Mouse (Mus musculus) granulocyte monocyte progenitor cell, adult 5-6 weeks (primary cell): ENCODE measurements around the gene Bmpr1a. TPM values are rescaled to one million over a fixed set of nuclear protein-coding genes. Genes with fewer than 3 reads are reported as not detected.
"Not testable (repeated sequence)": the region's sequence is repeated elsewhere in the genome, so short reads cannot be mapped to it uniquely, and the experiment has no call there.

Experiments
- ATAC-seq: replicated peaks from 2 replicates; pipeline ENCODE4 v1.8.0; 2016; ENCODE audit warnings: mild to moderate bottlenecking, moderate TSS enrichment, inconsistent platforms; ENCODE audit not compliant: poor library complexity, severe bottlenecking
- total RNA-seq, 2 experiments: library from RNA; stranded (forward) in 1 of 2; stranded (reverse) in 1 of 2; fragments of 200-712, 200-1000 nt in 1 of 2; fragments of >200 nt in 1 of 2; fragmentation: Nextera tagmentation in 1 of 2; gene quantifications; 2 replicates each; pipeline ENCODE4 v1.2.3; 2014 to 2017

Bmpr1a gene
- total RNA-seq, 2 experiments from 2014 or later, result 0.46 TPM; not detected in 1

- peak; percentile 99 for ATAC-seq
Measured at GRCm38 (mm10) chr14:34401135-34401534, 102.0 kb downstream of the Bmpr1a start.

GRCm38 (mm10) chr14:34400021-34400420 lies 103.1 kb downstream of the Bmpr1a start:
- ATAC-seq, result no peak

- ATAC-seq, result no peak
Measured at GRCm38 (mm10) chr14:34399301-34399700, 103.8 kb downstream of the Bmpr1a start.

- ATAC-seq, result no peak
Measured at GRCm38 (mm10) chr14:34398901-34399300, 104.2 kb downstream of the Bmpr1a start.

- ATAC-seq, result no peak
Measured at GRCm38 (mm10) chr14:34397871-34398270, 105.3 kb downstream of the Bmpr1a start.

GRCm38 (mm10) chr14:34393295-34393694 lies 109.8 kb downstream of the Bmpr1a start:
- no peak for ATAC-seq

GRCm38 (mm10) chr14:34382921-34383704 lies 120.0 kb downstream of the Bmpr1a start:
- no peak for ATAC-seq

GRCm38 (mm10) chr14:34378560-34379331 lies 124.4 kb downstream of the Bmpr1a start:
- no peak for ATAC-seq

- no peak for ATAC-seq
Measured at GRCm38 (mm10) chr14:34377121-34377520, 126.0 kb downstream of the Bmpr1a start.

- ATAC-seq, result no peak
Measured at GRCm38 (mm10) chr14:34375941-34376340, 127.2 kb downstream of the Bmpr1a start.

- no peak for ATAC-seq
Measured at GRCm38 (mm10) chr14:34375415-34375904, 127.7 kb downstream of the Bmpr1a start, which contains the start of gene Mmrn2. Mmrn2 (plus strand) TSS chr14:34375465.

GRCm38 (mm10) chr14:34374577-34374976 lies 128.6 kb downstream of the Bmpr1a start, which contains the start of gene Sncg:
Sncg (minus strand) TSS chr14:34374789.
- no peak for ATAC-seq

GRCm38 (mm10) chr14:34373581-34373980 lies 129.6 kb downstream of the Bmpr1a start:
- no peak for ATAC-seq

- ATAC-seq, result no peak; the same call in 1 of the 2 replicates
Measured at GRCm38 (mm10) chr14:34372646-34373045, 130.5 kb downstream of the Bmpr1a start.

- 0 out of 2 replicates have a peak, but pooled peaks have one; percentile 8 for ATAC-seq
Measured at GRCm38 (mm10) chr14:34371763-34372162, 131.4 kb downstream of the Bmpr1a start.

- no peak for ATAC-seq
Measured at GRCm38 (mm10) chr14:34370921-34371320, 132.2 kb downstream of the Bmpr1a start.

- ATAC-seq, result no peak
Measured at GRCm38 (mm10) chr14:34370203-34370602, 132.9 kb downstream of the Bmpr1a start.

- no peak for ATAC-seq
Measured at GRCm38 (mm10) chr14:34365147-34365507, 138.0 kb downstream of the Bmpr1a start.

- not testable (repeated sequence) for ATAC-seq
Measured at GRCm38 (mm10) chr14:34364254-34365146, 138.6 kb downstream of the Bmpr1a start.
